Mouse (Mus musculus) forebrain, embryonic 14.5 days (tissue): Measurements from ENCODE around the gene Ppfia2. TPM values are rescaled to one million over a fixed set of nuclear protein-coding genes. Genes with fewer than 3 reads are reported as not detected.

ENCODE experiments used
- ATAC-seq: fragments of 200-750 bp; cut with Nextera tagmentation; 2 replicates; pipeline ENCODE4 v1.8.0; 2017; ENCODE audit warnings: mild to moderate bottlenecking, moderate library complexity
- DNase-seq: peaks from one replicate; pipeline ENCODE4 v3.0.0-alpha.2; 2015; ENCODE audit warnings: low spot score
- H3K27ac ChIP-seq: fragments of 300-500 bp; sonication (generic); 2 replicates; pipeline ENCODE4 v1.5.1; 2014; ENCODE audit warnings: low read depth, mild to moderate bottlenecking, control low read depth, low read length, moderate library complexity
- H3K27me3 ChIP-seq: fragments of 300-500 bp; sonication (generic); replicated peaks from 2 replicates; pipeline ENCODE4 v1.6.1; 2014; ENCODE audit warnings: low read length, control low read depth, mixed read lengths; ENCODE audit not compliant: control insufficient read depth, insufficient read depth
- H3K36me3 ChIP-seq: fragments of 300-500 bp; sonication (generic); 2 replicates; pipeline ENCODE4 v1.6.1; 2014; ENCODE audit warnings: low read length, control low read depth; ENCODE audit not compliant: control insufficient read depth, insufficient read depth
- H3K4me1 ChIP-seq: fragments of 300-500 bp; sonication (generic); 2 replicates; pipeline ENCODE4 v1.6.1; 2014; ENCODE audit warnings: antibody characterized with exemption, low read length, control low read depth; ENCODE audit not compliant: control insufficient read depth, insufficient read depth
- H3K4me2 ChIP-seq: fragments of 300-500 bp; sonication (generic); 2 replicates; pipeline ENCODE4 v1.6.1; 2014; ENCODE audit warnings: mild to moderate bottlenecking, control low read depth, low read length
- H3K4me3 ChIP-seq: fragments of 300-500 bp; sonication (generic); 2 replicates; pipeline ENCODE4 v1.5.1; 2014; ENCODE audit warnings: low read depth, low read length, control low read depth
- H3K9ac ChIP-seq: fragments of 300-500 bp; sonication (generic); 2 replicates; pipeline ENCODE4 v1.6.1; 2014; ENCODE audit warnings: mild to moderate bottlenecking, low read length, control low read depth, moderate library complexity
- H3K9me3 ChIP-seq: fragments of 300-500 bp; sonication (generic); replicated peaks from 2 replicates; pipeline ENCODE4 v1.6.1; 2016; ENCODE audit warnings: low read length, control low read depth, mixed read lengths; ENCODE audit not compliant: control insufficient read depth
- WGBS: fragments of 180-500 bp; shearing (Covaris S2); extraction: QIAGEN DNeasy Blood & Tissue Kit; methylation state at CpG from one replicate; pipeline ENCODE4 v1.1.7; 2014; 5-methylcytosine and 5-hydroxymethylcytosine counted together
- polyA plus RNA-seq: library from polyadenylated mRNA; unstranded; fragments of >200 nt; fragmentation: Nextera tagmentation; extraction: Ambion mirVana; gene quantifications from 2 replicates; pipeline ENCODE4 v1.2.1, GENCODE M21; 2014

Gene Ppfia2
- 24.1 and 36.1 TPM in 2 replicates for polyA plus RNA-seq

DNA sequence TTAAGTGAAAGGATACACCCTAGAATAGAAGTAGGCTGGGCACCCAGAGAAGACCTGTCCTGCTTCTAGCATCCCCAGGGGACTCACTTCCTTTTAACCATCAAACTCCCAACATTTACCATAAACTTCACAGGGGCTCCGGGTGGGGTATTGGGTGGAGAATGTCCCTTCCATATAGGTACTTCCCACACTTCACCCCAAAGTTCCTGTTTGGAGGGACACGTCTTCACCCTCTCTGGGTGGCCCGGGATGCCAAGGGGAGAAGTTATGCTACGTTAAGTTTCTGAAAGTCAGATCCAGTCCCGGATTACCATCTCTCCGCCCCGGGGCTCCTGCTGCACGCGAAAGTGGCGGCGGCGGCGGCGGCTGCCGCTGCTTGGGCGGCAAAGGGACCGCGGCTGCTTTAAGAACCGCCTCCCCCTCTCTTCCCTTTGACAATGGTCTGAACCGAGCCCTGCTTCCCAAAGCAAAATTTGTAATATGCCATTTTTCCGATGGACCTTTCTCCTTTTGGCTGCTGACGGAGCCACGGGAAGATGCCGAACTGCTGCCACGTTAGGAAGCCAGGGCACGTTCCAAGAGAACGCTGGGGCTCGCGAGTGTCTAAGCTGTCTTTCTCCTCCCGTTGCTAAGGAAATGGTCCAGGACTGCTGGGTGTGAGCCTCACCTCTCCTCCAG, at the start of gene Ppfia2:
Gene Ppfia2, plus strand, starts transcription at position 485 of the 678 bp plus-strand sequence.
- whole genome bisulfite sequencing: under 1% methylated on average over 30 of the region's 30 CpGs
- peak; percentile 89 for ATAC-seq

GRCm38 (mm10) chr10:106468956-106469721, 1.0 kb upstream of the Ppfia2 start:
- ATAC-seq: peak; percentile 87
- 2% methylated on average over 19 of the region's 19 CpGs for WGBS
- Histone ChIP-seq H3K4me1 (no peaks in the 10 kb centered on the region), H3K36me3 (no peaks in the 10 kb centered on the region), H3K27ac (peak overlapping the region; percentile 90), H3K9me3 (no peaks in the 10 kb centered on the region), H3K27me3 (no peaks in the 10 kb centered on the region), H3K4me2 (peak overlapping the region; percentile 72), H3K9ac (peak overlapping the region; percentile 75), H3K4me3 (peak overlapping the region; percentile 62)
- peak; percentile 88 for DNase-seq

More for the DNA sequence above, at the start of gene Ppfia2:
- H3K4me1 ChIP-seq: no peaks in the 10 kb centered on the region
- no peaks in the 10 kb centered on the region for H3K27me3 ChIP-seq
- peak; percentile 89 for DNase-seq
- no peaks in the 10 kb centered on the region for H3K36me3 ChIP-seq
- peak within 1 kb of the TSS; percentile 72 for H3K4me2 ChIP-seq
- H3K9ac ChIP-seq: peak within 1 kb of the TSS; percentile 75
- no peaks in the 10 kb centered on the region for H3K9me3 ChIP-seq
- H3K4me3 ChIP-seq: peak within 1 kb of the TSS; percentile 62
- H3K27ac ChIP-seq: peak within 1 kb of the TSS; percentile 90

- no peaks in the 10 kb centered on the region for H3K4me1 ChIP-seq
- WGBS: 6% methylated on average over 17 of the region's 18 CpGs
- peak overlapping the region; percentile 90 for H3K27ac ChIP-seq
- ATAC-seq (peak; percentile 27), DNase-seq (peak; percentile 61)
- H3K4me2 ChIP-seq: peak overlapping the region; percentile 72
- no peaks in the 10 kb centered on the region for H3K27me3 ChIP-seq
- no peaks in the 10 kb centered on the region for H3K9me3 ChIP-seq
- H3K36me3 ChIP-seq: no peaks in the 10 kb centered on the region
- H3K9ac ChIP-seq: peak overlapping the region; percentile 75
- peak overlapping the region; percentile 62 for H3K4me3 ChIP-seq
Observed at GRCm38 (mm10) chr10:106470533-106471205, 530 bp downstream of the Ppfia2 start.

- DNase-seq: no peak
- Histone ChIP-seq H3K27me3 (no peaks in the 10 kb centered on the region), H3K4me3 (no peak overlapping the region), H3K9me3 (no peaks in the 10 kb centered on the region), H3K4me1 (no peaks in the 10 kb centered on the region), H3K4me2 (no peak overlapping the region), H3K27ac (no peak overlapping the region), H3K36me3 (no peaks in the 10 kb centered on the region), H3K9ac (no peak overlapping the region)
- 88% methylated on average over 6 of the region's 6 CpGs for whole genome bisulfite sequencing
- no peak for ATAC-seq
Observed at GRCm38 (mm10) chr10:106509281-106510165, 39.4 kb downstream of the Ppfia2 start.

GRCm38 (mm10) chr10:106566036-106566435, 95.9 kb downstream of the Ppfia2 start:
- H3K27ac ChIP-seq: no peak overlapping the region
- H3K4me2 ChIP-seq: no peak overlapping the region
- no peak for DNase-seq
- H3K4me1 ChIP-seq: no peaks in the 10 kb centered on the region
- no peaks in the 10 kb centered on the region for H3K36me3 ChIP-seq
- H3K9me3 ChIP-seq: no peaks in the 10 kb centered on the region
- ATAC-seq: no peak
- H3K9ac ChIP-seq: no peak overlapping the region
- no peaks in the 10 kb centered on the region for H3K27me3 ChIP-seq
- H3K4me3 ChIP-seq: no peak overlapping the region
- WGBS: 64% methylated on average over 4 of the region's 4 CpGs

DNA sequence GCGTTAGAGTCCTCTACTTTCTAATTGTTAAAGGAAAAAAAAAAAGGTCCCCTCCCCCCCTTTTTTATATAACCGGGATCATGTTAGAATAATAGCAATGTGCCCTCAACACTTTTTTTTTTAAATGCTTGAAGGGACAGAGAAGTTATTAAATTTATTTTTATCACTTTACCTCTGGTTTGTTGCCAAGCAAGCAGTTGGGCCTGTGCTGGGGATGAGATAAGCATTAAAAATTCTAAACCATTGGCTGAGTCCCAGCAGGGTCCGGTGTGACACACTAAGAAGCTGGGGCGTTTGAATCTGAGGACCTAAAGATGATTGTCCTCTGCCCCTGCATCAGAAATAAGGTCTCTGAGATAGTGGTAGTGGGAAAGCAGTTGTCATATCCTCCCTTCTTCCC, 114.9 kb downstream of the Ppfia2 start:
- Histone ChIP-seq H3K4me1 (no peaks in the 10 kb centered on the region), H3K9ac (no peak overlapping the region), H3K4me3 (no peak overlapping the region), H3K27me3 (no peaks in the 10 kb centered on the region), H3K36me3 (no peaks in the 10 kb centered on the region), H3K4me2 (no peak overlapping the region), H3K9me3 (no peaks in the 10 kb centered on the region), H3K27ac (no peak overlapping the region)
- DNase-seq: no peak
- WGBS: 74% methylated on average over 4 of the region's 4 CpGs
- peak; percentile 45; the same call in 1 of the 2 replicates for ATAC-seq

- DNase-seq: peak; percentile 78
- H3K9ac ChIP-seq: no peak overlapping the region
- WGBS: 4% methylated on average over 4 of the region's 4 CpGs
- no peaks in the 10 kb centered on the region for H3K27me3 ChIP-seq
- H3K4me3 ChIP-seq: no peak overlapping the region
- no peaks in the 10 kb centered on the region for H3K4me1 ChIP-seq
- no peak overlapping the region for H3K27ac ChIP-seq
- ATAC-seq: peak; percentile 74
- no peak overlapping the region for H3K4me2 ChIP-seq
- no peaks in the 10 kb centered on the region for H3K36me3 ChIP-seq
- H3K9me3 ChIP-seq: no peaks in the 10 kb centered on the region
Observed at GRCm38 (mm10) chr10:106585476-106586080, 115.4 kb downstream of the Ppfia2 start.

GRCm38 (mm10) chr10:106587817-106588216, 117.7 kb downstream of the Ppfia2 start:
- H3K27me3 ChIP-seq: no peaks in the 10 kb centered on the region

More at GRCm38 (mm10) chr10:106587817-106588216, 117.7 kb downstream of the Ppfia2 start:
- 81% methylated on average over 5 of the region's 5 CpGs for WGBS
- Histone ChIP-seq H3K36me3 (no peaks in the 10 kb centered on the region), H3K4me2 (no peak overlapping the region), H3K27ac (no peak overlapping the region), H3K4me1 (no peaks in the 10 kb centered on the region), H3K9ac (no peak overlapping the region), H3K9me3 (no peaks in the 10 kb centered on the region), H3K4me3 (no peak overlapping the region)
- no peak for ATAC-seq
- DNase-seq: no peak
